Mouse (Mus musculus): ENCODE results near the gene Lin7a. TPM values are rescaled to one million over a fixed set of nuclear protein-coding genes. Genes with fewer than 3 reads are reported as not detected.
A peak's percentile ranks its signal among the peaks of the same experiment; 100 is the strongest.

The Lin7a gene
- total RNA-seq, 2 experiments from 2014 or later = 1.5 TPM

DNA sequence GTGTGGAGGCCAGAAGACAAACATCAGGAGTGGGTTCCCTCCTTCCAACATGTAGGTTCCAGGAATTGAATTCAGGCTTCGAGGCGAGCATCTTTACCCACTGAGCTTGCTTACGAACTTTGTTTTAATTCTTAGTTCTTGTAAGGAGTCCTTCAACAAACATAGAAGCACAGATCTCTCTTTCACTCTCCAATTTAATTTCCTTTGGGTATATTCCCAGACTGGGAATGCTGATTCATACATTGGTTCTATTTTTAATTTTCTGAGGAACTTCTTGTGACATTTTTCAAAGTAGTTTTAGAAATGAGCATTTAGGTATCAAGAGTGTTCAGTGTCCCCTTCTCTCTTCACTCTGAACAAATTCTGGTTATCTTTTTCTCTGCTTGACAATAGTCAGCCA lies 68.0 kb downstream of the Lin7a start:
- DNase-seq = no peak

- no peak for DNase-seq
Measured at GRCm38 (mm10) chr10:107341151-107341550, 69.7 kb downstream of the Lin7a start.

DNA sequence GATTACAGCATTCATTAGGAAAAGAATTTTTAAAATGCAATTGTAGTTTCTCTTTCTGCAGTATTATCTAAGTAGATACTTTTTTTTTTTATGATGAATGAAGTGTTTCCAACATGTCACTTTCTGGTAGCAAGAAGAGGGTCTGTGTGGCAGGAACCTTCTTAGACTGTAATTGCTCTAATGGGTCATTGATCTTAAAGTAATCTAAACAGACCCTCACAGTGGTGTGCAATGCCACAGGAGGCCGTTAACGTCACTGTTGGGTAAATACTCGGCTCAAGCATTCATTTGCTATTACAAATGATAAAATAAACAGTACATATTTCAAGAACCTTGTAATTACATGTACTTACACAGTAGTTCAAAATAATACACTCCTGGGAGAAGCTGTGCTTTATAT lies 72.7 kb downstream of the Lin7a start:
- no peak for DNase-seq

DNA sequence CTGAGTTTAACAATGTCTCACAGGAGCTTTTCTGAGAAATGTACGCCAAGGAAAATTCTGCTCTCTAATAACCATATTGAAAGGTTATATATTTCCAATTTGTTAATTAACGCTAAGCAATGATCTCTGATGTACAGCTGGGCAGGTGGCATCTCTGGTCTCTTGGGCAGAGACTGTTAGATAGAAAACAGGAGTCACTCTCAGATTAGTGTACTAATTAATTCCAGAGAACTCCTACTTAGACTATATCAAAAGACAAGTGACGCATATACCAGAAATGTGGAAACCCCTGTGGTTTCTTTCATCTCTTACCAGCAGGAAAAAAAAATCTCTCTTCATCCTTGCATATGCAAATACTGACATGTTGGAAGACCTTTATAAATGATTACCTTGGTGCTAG lies 76.4 kb downstream of the Lin7a start:
- no peak for DNase-seq

- no peak for DNase-seq
Measured at GRCm38 (mm10) chr10:107351696-107352485, 80.4 kb downstream of the Lin7a start.

DNA sequence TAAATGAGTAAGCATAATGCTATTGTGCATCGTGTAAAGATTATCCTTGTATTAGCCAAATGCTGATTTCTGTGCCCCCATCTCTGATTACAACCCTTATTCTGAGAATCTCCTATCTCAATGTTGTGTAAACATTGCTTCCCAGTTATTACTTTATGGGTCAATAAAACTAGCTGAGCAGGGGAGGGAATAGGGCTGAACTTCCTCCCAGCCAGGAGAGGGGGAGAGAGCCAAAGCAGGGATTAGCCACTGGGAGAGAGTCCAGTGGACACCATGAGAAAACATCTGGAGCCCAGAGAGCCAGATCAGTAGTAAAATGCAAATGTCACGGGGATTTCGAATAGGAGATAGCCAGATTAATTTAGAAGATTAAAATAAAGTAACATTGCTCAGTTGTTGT lies 82.0 kb downstream of the Lin7a start:
- no peak for DNase-seq

- DNase-seq = no peak
Measured at GRCm38 (mm10) chr10:107358443-107359040, 87.1 kb downstream of the Lin7a start.

DNA sequence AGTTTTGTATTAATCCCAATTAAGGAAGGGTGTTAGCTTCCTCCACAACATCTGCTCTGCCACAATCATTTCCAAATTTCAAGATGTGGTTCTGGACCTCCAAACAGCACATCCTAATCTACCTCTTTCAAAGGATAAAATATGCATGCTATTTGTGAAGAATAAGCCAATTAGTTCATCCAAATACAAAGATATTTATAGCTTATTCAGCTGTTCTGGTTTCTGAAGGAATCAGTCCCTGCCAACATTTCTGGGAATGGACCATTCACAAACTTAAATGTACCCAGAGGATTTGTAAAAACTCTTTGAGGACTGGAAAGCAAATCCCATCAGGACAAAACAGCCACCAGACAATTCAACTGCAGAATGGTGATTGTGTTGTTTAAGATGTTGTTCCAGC lies 87.8 kb downstream of the Lin7a start:
- DNase-seq = no peak

GRCm38 (mm10) chr10:107361546-107361945 lies 90.1 kb downstream of the Lin7a start:
- peak; percentile 42 for DNase-seq

DNA sequence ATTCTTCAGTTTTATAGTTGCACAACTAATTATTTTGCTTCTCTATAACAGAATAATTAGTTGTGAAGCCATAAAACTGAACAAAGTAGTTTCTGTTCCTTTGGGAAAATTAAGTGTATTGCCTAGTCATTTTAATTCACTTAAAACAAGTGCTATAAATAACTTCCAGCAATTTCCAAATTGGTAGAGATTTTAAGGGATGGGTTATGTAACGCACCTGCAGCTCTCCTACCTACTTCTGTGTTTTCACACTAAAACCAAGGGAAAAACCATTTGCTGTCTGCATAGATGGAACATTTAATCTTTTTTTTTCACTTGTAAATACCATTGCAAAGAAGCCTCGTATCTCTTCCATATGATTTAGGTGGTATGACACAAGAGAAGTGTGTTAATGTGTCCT lies 90.5 kb downstream of the Lin7a start:
- no peak for DNase-seq

DNA sequence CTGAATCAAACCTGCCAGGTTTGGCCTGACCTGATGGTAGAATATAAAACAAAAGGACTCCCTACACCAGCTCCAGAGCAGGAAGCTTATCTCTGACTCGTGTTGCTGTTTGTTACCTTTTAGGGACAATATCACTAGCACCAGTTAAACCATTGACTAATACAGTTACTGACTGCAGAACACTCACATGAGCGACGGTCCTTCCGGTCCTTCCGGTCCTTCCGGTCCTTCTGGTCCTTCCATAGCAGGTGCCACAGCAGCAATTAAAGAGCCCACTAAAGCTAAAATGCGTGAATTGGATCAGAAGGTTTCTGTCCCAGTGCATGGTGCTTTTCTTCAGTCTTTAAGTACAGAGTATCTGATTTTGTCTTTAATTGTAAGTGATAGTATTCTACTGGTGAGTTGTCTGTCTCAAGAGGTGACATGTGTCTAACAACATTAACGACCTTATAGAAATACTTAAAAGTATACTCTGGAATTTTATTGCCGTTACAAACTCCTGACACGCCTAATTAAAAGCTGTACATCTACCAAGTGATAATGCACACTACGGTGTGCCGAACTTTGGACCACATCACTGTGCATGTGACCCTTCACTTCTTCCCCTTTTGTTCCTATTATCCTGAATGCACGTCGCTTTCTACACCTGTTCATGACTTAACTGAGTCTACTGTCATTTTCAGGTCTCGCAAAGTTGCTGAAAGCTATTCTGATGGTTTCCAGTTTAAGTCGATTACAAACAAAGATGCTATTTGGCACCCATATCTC lies 91.7 kb downstream of the Lin7a start:
- no peak for DNase-seq

GRCm38 (mm10) chr10:107377218-107377617 lies 105.7 kb downstream of the Lin7a start:
- no peak for DNase-seq

GRCm38 (mm10) chr10:107381143-107381746 lies 109.8 kb downstream of the Lin7a start:
- DNase-seq = no peak

DNA sequence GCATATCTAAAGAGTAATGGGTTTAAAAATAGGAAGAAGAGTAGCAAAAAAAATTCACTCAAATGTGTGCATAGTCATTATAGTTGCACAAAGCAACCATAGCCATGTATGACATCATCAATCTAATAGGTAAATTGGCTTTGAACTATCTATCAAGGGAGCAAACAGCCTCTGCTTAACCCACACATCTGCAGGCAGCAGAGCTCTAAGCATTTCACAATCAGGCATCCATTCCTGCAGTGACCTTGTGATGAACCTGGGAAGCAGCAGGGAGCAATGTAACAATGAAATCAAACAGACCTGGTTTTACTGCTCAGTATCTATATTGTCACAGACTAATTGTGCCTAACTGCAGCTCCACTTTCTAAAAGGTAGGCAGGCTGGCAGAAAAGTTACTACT lies 112.3 kb downstream of the Lin7a start:
- no peak for DNase-seq

DNA sequence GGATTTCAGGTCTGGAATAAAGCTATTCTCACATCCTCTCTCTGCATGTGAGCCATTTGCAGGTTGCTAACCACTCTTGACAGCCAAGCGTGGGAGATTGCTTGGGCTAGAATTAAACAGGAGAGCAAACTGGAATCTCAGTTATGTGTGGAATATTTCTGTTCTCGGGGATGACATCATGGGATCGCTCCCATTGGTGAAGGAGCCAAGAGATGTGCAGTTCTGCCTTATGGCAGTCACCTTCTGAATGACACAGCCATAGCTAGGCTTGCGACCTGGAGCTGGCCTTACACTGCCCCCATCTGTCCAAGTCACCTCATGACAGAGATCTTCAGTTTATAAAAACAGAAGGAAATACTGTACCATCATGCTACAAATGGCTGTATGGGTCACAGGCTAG lies 118.0 kb downstream of the Lin7a start:
- peak; percentile 55 for DNase-seq

- DNase-seq = no peak
Measured at GRCm38 (mm10) chr10:107405347-107405746, 133.9 kb downstream of the Lin7a start.

GRCm38 (mm10) chr10:107418306-107418705 lies 146.8 kb downstream of the Lin7a start:
- no peak for DNase-seq

DNA sequence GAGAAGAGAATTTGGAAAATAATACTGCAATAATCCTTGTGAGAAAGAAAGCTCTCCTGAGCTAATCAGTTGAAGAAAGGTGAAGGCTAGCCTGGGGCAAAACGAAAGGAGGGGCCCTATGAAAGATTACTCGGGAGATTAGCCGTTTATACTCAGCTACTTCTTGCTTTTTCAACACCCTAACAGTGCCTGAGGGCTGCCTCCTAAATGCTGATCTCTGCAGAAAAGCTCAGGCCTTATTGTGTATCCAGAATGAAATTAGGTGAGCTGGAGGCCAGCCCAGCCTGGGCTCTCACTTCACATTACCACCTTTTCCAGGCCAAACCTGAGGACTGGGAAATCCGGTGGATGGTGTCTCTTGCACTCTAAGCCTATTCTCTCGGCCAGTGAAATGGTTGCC lies 165.5 kb downstream of the Lin7a start:
- no peak for DNase-seq

DNA sequence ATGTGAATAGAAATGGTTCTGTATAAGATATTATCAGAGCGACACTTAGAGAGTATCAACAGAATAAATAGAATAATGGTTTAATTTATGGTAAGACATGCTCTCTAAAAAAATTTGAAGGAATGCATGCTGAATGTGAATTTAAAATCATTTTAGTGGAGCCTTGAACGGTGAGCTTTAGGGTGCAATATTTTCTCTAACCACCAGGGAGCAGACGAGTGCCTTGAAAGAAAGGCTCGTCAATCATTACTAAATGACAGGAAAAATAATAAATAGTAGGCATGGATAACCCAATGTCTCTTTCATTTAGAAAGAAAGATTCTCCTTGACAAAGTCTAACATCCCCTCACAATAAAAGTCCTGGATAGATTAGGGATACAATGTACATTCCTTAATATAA lies 171.3 kb downstream of the Lin7a start:
- peak; percentile 40 for DNase-seq

DNA sequence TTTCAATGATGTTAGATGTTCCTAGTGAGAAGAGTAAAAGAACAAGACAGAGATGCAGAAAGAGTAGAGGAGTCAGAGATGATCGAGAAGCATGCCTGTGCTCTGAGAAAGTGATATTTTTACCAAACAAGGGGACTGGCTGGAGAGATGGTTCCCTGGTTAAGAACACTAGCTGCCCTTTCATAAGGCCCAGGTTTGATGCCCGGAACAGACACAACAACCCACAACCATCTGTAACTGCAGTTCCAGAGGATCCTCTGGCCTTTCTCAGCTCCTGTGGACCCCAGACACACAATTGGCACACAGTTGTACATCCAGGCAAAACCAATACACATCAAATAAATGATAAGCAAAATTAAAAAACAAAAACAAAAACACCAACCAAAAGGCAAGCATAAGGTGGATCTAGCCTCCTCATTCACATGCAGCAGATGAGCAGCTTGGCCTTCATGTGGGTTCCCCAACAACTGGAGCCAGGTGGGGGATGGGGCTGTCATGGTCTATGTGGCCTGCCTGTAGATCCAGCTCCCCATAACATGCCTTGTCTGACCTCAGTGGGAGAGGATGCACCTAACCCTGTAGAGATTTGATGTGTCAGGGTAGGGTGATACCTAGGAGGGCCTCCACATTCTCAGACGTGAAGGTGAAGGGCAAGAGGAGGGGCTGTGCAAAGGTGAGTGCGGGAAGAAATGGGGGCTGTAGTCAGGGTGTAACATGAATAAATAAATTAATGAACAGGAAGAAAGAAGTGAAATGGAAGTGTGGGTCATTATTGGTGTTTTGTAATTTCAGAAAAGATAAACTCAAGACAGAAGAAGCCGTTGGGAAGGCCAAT lies 178.2 kb downstream of the Lin7a start:
- no peak for DNase-seq

DNA sequence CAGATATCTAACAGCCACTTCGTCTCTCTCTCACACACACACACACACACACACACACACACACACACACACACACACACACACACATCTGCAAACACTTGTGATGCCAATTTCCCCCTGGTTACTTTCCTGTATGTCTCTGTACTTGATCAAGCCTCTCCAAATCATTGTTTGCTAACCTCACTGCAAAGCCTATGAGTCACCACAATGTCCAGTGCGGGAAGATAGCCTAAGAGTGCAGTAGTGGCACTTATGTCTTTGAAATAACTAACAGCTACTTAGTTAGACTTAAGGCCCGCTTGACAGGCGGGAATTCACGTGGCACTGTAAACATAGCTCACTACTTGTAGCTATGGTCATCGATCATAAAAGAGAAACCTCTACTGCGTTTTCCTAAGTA lies 196.3 kb downstream of the Lin7a start:
- no peak for DNase-seq
